Mouse (Mus musculus): Measurements from ENCODE around the gene Gpr19. TPM values are rescaled to one million over a fixed set of nuclear protein-coding genes. Genes with fewer than 3 reads are reported as not detected.
A peak's percentile ranks its signal among the peaks of the same experiment; 100 is the strongest.

Gpr19 gene
- polyA plus RNA-seq, 1 experiment from 2014 or later = 12.1 TPM

DNA sequence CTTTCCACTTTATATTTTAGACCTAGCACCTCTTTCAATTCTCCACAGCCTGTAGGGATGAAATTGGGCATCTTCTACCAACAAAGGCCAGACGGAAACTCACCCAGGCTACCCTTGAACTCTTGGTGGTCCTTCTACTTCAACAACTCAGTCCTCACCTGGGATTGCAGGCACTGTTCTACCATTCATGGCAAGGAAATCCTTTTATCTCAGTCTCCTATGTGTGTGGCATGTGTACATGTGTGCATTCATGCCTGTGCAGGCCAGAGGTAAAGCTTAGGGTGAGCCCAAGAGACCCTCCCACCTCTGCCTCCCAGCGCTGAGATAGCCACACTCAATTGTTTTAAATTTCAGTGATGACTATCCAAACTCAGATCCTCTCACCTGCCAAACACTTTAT is 12.9 kb downstream of the Gpr19 start:
- no peak overlapping the region for H3K4me2 ChIP-seq (replicated peaks; ENCODE audit: low read depth, low read length)
- no peaks in the 10 kb centered on the region for H3K9me3 ChIP-seq (ENCODE audit: control insufficient read depth, low read length)
- no peaks in the 10 kb centered on the region for H3K4me1 ChIP-seq (ENCODE audit: control insufficient read depth, insufficient read depth, low read length)
- no peak overlapping the region for H3K27ac ChIP-seq (ENCODE audit: low read depth, low read length)
- WGBS = 93% methylated on average over 2 of the region's 2 CpGs
- H3K27me3 ChIP-seq (ENCODE audit: control insufficient read depth, insufficient read depth, low read length) = no peaks in the 10 kb centered on the region
- no peak overlapping the region for H3K9ac ChIP-seq (ENCODE audit: low read depth, low read length)
- no peak overlapping the region for H3K4me3 ChIP-seq (ENCODE audit: low read length)
- ATAC-seq (ENCODE audit: low FRiP score, low TSS enrichment) = no peak
- H3K36me3 ChIP-seq (ENCODE audit: control insufficient read depth, insufficient read depth, low read length) = no peaks in the 10 kb centered on the region

DNA sequence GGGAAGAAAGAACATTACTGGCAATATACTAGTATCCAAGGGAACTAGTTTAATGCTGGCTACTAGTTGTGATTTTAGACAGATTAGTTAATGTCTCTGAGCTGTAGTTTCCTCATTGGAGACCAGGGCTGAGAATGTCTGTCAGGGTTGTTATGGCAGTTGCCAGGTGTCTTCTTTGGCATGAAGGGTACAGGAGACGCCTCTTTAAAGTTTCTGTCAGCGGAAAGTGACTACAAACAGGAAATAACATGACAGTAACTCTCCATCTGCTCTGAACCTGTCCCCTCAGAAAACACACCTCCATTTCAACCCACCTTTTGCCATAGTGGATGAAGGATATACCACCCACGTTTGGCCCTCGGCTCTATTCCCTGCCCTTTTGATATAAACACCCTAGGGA is 14.7 kb downstream of the Gpr19 start:
- WGBS = 83% methylated on average over 4 of the region's 4 CpGs
- H3K9ac ChIP-seq (ENCODE audit: low read depth, low read length) = no peak overlapping the region
- H3K27ac ChIP-seq (ENCODE audit: low read depth, low read length) = no peak overlapping the region
- no peak for ATAC-seq (ENCODE audit: low FRiP score, low TSS enrichment)
- no peaks in the 10 kb centered on the region for H3K4me1 ChIP-seq (ENCODE audit: control insufficient read depth, insufficient read depth, low read length)
- H3K36me3 ChIP-seq (ENCODE audit: control insufficient read depth, insufficient read depth, low read length) = no peaks in the 10 kb centered on the region
- H3K9me3 ChIP-seq (ENCODE audit: control insufficient read depth, low read length) = no peaks in the 10 kb centered on the region
- H3K4me3 ChIP-seq (ENCODE audit: low read length) = no peak overlapping the region
- no peak overlapping the region for H3K4me2 ChIP-seq (replicated peaks; ENCODE audit: low read depth, low read length)
- no peaks in the 10 kb centered on the region for H3K27me3 ChIP-seq (ENCODE audit: control insufficient read depth, insufficient read depth, low read length)

DNA sequence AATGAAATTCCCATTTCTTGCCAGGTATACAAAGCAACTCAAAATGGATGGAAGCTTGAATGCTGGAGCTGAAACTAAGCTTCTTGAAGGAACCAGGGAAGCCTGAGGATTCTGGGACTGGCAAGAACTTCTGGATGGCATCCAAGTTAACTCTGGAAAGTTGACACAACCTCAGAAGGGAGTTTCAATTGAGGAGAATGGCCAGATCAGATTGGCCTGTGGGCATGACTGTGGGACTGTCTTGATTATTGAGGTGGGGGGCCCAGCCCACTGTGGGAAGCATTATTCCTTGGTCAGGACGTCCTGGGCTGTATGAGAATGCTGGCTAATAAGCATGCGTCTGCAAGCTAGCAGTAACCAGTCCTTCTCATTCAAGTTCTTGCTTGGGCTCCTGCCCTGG is 18.3 kb downstream of the Gpr19 start:
- Histone ChIP-seq H3K9ac (ENCODE audit: low read depth, low read length) (no peak overlapping the region), H3K27ac (ENCODE audit: low read depth, low read length) (no peak overlapping the region), H3K4me3 (ENCODE audit: low read length) (no peak overlapping the region), H3K9me3 (ENCODE audit: control insufficient read depth, low read length) (no peaks in the 10 kb centered on the region), H3K27me3 (ENCODE audit: control insufficient read depth, insufficient read depth, low read length) (no peaks in the 10 kb centered on the region), H3K4me1 (ENCODE audit: control insufficient read depth, insufficient read depth, low read length) (no peaks in the 10 kb centered on the region), H3K4me2 (replicated peaks; ENCODE audit: low read depth, low read length) (no peak overlapping the region), H3K36me3 (ENCODE audit: control insufficient read depth, insufficient read depth, low read length) (no peaks in the 10 kb centered on the region)
- ATAC-seq (ENCODE audit: low FRiP score, low TSS enrichment) = no peak
- 69% methylated on average over 2 of the region's 2 CpGs for WGBS

DNA sequence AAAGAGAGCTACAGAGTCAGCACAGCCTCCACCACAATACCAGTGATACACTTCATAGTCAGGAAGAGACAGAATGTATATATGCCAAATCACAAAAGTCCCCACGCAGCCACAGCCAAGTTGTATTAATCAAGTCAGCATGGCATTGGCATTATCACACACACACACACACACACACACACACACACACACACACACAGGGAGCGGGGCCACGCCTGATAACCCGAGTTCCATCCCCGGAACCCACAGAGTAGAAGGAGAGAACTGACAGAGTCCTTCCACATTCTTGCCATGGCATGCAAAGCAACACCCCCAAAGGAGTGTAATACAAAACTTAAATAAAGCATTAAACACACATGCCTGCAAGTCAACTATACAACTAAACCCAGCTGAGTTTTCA is 18.8 kb downstream of the Gpr19 start:
- WGBS = 88% methylated on average over 5 of the region's 5 CpGs
- no peak for ATAC-seq (ENCODE audit: low FRiP score, low TSS enrichment)
- H3K36me3 ChIP-seq (ENCODE audit: control insufficient read depth, insufficient read depth, low read length) = no peaks in the 10 kb centered on the region
- no peaks in the 10 kb centered on the region for H3K27me3 ChIP-seq (ENCODE audit: control insufficient read depth, insufficient read depth, low read length)
- no peak overlapping the region for H3K4me3 ChIP-seq (ENCODE audit: low read length)
- no peak overlapping the region for H3K9ac ChIP-seq (ENCODE audit: low read depth, low read length)
- no peaks in the 10 kb centered on the region for H3K4me1 ChIP-seq (ENCODE audit: control insufficient read depth, insufficient read depth, low read length)
- no peak overlapping the region for H3K27ac ChIP-seq (ENCODE audit: low read depth, low read length)
- H3K9me3 ChIP-seq (ENCODE audit: control insufficient read depth, low read length) = no peaks in the 10 kb centered on the region
- no peak overlapping the region for H3K4me2 ChIP-seq (replicated peaks; ENCODE audit: low read depth, low read length)

DNA sequence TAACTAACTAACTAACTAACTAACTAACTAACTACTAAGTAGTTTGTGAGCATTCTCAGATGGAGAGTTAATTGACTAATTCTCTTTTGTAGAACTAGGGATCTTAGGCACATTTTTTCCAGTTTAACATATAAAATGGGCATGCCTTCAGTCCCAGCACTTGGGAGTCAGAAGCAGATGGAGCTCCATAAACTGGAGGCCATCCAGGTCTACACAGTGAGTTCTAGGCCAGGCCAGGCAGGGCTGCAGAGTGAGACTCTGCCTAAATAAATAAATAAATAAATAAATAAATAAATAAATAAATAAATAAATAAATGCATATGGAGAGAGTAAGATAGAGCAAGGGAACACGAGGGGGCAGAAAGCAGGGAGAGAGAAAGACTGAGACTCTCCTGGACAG is 20.5 kb downstream of the Gpr19 start:
- H3K27ac ChIP-seq (ENCODE audit: low read depth, low read length) = no peak overlapping the region
- whole genome bisulfite sequencing = 84% methylated on average over 1 of the region's 1 CpGs
- H3K4me2 ChIP-seq (replicated peaks; ENCODE audit: low read depth, low read length) = no peak overlapping the region
- H3K36me3 ChIP-seq (ENCODE audit: control insufficient read depth, insufficient read depth, low read length) = no peaks in the 10 kb centered on the region
- no peak overlapping the region for H3K4me3 ChIP-seq (ENCODE audit: low read length)
- H3K27me3 ChIP-seq (ENCODE audit: control insufficient read depth, insufficient read depth, low read length) = no peaks in the 10 kb centered on the region
- no peaks in the 10 kb centered on the region for H3K9me3 ChIP-seq (ENCODE audit: control insufficient read depth, low read length)
- no peak for ATAC-seq (ENCODE audit: low FRiP score, low TSS enrichment)
- H3K9ac ChIP-seq (ENCODE audit: low read depth, low read length) = no peak overlapping the region
- H3K4me1 ChIP-seq (ENCODE audit: control insufficient read depth, insufficient read depth, low read length) = no peaks in the 10 kb centered on the region

DNA sequence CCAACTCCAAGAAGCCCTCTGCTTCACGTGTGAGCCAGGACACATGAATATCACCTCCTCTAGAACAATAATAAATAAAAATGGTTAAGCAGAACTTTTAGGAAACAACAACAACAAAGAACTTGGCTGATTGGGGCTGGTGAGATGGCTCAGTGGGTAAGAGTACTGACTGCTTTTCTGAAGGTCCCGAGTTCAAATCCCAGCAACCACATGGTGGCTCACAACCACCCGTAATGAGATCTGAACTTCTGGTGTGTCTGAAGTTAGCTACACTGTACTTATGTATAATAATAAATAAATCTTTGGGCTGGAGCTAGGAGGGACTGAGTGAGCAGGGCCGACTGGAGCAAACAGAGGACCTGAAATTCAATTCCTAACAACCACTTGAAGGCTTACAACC is 21.1 kb downstream of the Gpr19 start:
- H3K27ac ChIP-seq (ENCODE audit: low read depth, low read length) = no peak overlapping the region
- ATAC-seq (ENCODE audit: low FRiP score, low TSS enrichment) = no peak
- H3K4me3 ChIP-seq (ENCODE audit: low read length) = no peak overlapping the region
- no peaks in the 10 kb centered on the region for H3K4me1 ChIP-seq (ENCODE audit: control insufficient read depth, insufficient read depth, low read length)
- no peak overlapping the region for H3K9ac ChIP-seq (ENCODE audit: low read depth, low read length)
- H3K36me3 ChIP-seq (ENCODE audit: control insufficient read depth, insufficient read depth, low read length) = no peaks in the 10 kb centered on the region
- no peaks in the 10 kb centered on the region for H3K9me3 ChIP-seq (ENCODE audit: control insufficient read depth, low read length)
- no peaks in the 10 kb centered on the region for H3K27me3 ChIP-seq (ENCODE audit: control insufficient read depth, insufficient read depth, low read length)
- WGBS = 87% methylated on average over 4 of the region's 4 CpGs
- no peak overlapping the region for H3K4me2 ChIP-seq (replicated peaks; ENCODE audit: low read depth, low read length)

DNA sequence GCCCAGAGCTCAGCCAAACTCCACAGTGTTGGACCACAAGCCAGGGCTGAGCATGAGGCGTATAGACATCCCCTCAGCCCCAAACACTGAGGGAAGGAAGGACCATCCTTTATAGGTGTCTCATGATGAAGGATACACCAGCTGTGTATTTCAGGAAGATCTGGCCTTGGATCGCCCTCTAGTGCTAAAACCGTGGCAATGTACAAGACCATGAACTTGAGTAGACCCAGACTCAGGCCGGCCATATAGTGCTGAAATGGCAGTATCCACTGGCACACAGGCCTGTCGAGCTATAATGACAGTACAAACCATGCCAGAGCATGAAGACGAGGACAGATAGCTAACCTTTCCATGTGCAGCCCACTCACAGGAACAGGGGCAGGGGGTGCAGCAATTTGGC is 21.6 kb downstream of the Gpr19 start:
- Histone ChIP-seq H3K4me3 (ENCODE audit: low read length) (no peak overlapping the region), H3K4me1 (ENCODE audit: control insufficient read depth, insufficient read depth, low read length) (no peaks in the 10 kb centered on the region), H3K36me3 (ENCODE audit: control insufficient read depth, insufficient read depth, low read length) (no peaks in the 10 kb centered on the region), H3K27ac (ENCODE audit: low read depth, low read length) (no peak overlapping the region), H3K9me3 (ENCODE audit: control insufficient read depth, low read length) (no peaks in the 10 kb centered on the region), H3K4me2 (replicated peaks; ENCODE audit: low read depth, low read length) (no peak overlapping the region), H3K9ac (ENCODE audit: low read depth, low read length) (no peak overlapping the region), H3K27me3 (ENCODE audit: control insufficient read depth, insufficient read depth, low read length) (no peaks in the 10 kb centered on the region)
- no peak for ATAC-seq (ENCODE audit: low FRiP score, low TSS enrichment)
- 80% methylated on average over 6 of the region's 6 CpGs for WGBS

DNA sequence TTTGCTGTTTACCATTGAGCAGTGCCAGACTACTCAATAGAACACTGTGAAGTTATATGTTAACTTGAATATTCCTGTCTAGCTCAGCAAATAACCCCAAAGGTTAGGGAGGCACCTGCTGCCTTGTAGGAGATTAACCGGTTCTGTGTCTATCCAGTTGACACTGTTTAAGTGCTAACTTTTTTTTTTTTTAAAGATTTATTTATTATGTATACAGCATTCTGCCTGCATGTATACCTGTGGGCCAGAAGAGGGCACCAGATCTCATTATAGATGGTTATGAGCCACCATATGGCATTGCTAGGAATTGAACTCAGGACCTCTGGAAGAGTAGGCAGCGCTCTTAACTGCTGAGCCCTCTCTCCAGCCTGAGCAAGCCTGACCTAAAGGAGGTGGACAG is 25.4 kb downstream of the Gpr19 start:
- no peak for ATAC-seq (ENCODE audit: low FRiP score, low TSS enrichment)
- Histone ChIP-seq H3K36me3 (ENCODE audit: control insufficient read depth, insufficient read depth, low read length) (peaks cover 8% of the 10 kb centered on the region; the same call in 1 of the 2 replicates), H3K9me3 (ENCODE audit: control insufficient read depth, low read length) (no peaks in the 10 kb centered on the region), H3K27ac (ENCODE audit: low read depth, low read length) (no peak overlapping the region), H3K4me2 (replicated peaks; ENCODE audit: low read depth, low read length) (no peak overlapping the region), H3K4me3 (ENCODE audit: low read length) (no peak overlapping the region), H3K9ac (ENCODE audit: low read depth, low read length) (no peak overlapping the region), H3K4me1 (ENCODE audit: control insufficient read depth, insufficient read depth, low read length) (no peaks in the 10 kb centered on the region), H3K27me3 (ENCODE audit: control insufficient read depth, insufficient read depth, low read length) (no peaks in the 10 kb centered on the region)
- 68% methylated on average over 2 of the region's 2 CpGs for WGBS

DNA sequence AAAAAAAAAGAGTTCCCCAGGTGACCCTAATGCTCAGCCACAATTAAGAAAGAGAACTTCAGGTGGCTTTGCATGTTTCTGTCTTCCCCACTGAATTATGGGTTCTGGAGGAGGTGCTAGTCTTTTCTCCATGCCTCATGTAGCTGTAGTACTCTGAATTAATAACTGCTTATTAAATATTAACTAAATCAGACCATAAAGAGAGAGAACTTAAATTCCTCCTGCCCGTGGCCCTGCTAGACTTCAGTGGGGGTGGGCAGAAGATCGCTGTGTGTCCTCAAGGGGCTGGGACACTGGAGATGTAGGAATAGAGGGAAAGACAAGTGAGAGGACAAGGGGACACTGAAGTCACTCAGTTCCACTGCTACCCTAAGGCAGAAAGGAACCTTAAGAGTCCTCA is 26.1 kb downstream of the Gpr19 start:
- Histone ChIP-seq H3K9me3 (ENCODE audit: control insufficient read depth, low read length) (no peaks in the 10 kb centered on the region), H3K9ac (ENCODE audit: low read depth, low read length) (no peak overlapping the region), H3K4me3 (ENCODE audit: low read length) (no peak overlapping the region), H3K36me3 (ENCODE audit: control insufficient read depth, insufficient read depth, low read length) (peaks cover 8% of the 10 kb centered on the region; the same call in 1 of the 2 replicates), H3K27ac (ENCODE audit: low read depth, low read length) (peak overlapping the region; percentile 19; the same call in 1 of the 2 replicates), H3K27me3 (ENCODE audit: control insufficient read depth, insufficient read depth, low read length) (no peaks in the 10 kb centered on the region), H3K4me2 (replicated peaks; ENCODE audit: low read depth, low read length) (no peak overlapping the region), H3K4me1 (ENCODE audit: control insufficient read depth, insufficient read depth, low read length) (no peaks in the 10 kb centered on the region)
- 0 out of 2 replicates have a peak, but pooled peaks have one; percentile 20 for ATAC-seq (ENCODE audit: low FRiP score, low TSS enrichment)
- 67% methylated on average over 2 of the region's 2 CpGs for WGBS

DNA sequence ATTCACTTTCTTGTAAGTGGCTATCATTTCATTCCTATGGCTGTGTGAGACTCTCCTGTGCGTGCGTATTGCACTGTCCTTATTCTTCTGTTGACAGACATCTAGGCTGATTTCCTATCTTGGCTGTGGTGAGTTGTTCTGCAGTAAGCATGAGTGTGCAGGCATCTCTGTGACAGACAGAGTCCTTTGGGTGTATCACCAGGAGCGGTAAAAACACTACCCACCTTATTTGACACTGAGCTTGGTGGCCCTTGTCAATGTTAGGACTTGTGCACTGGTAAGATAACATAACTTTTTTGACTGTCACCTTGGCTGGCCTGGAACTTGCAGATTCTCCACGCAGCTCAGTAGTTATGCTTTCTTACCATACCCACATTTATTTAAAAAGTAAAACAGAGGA is 27.5 kb downstream of the Gpr19 start:
- H3K27me3 ChIP-seq (ENCODE audit: control insufficient read depth, insufficient read depth, low read length) = no peaks in the 10 kb centered on the region
- 93% methylated on average over 4 of the region's 4 CpGs for WGBS
- ATAC-seq (ENCODE audit: low FRiP score, low TSS enrichment) = no peak

More for the DNA sequence above, 27.5 kb downstream of the Gpr19 start:
- Histone ChIP-seq H3K4me3 (ENCODE audit: low read length) (no peak overlapping the region), H3K9me3 (ENCODE audit: control insufficient read depth, low read length) (no peaks in the 10 kb centered on the region), H3K9ac (ENCODE audit: low read depth, low read length) (no peak overlapping the region), H3K4me2 (replicated peaks; ENCODE audit: low read depth, low read length) (no peak overlapping the region), H3K27ac (ENCODE audit: low read depth, low read length) (no peak overlapping the region), H3K4me1 (ENCODE audit: control insufficient read depth, insufficient read depth, low read length) (no peaks in the 10 kb centered on the region), H3K36me3 (ENCODE audit: control insufficient read depth, insufficient read depth, low read length) (peaks cover 8% of the 10 kb centered on the region; the same call in 1 of the 2 replicates)
